Mouse (Mus musculus) splenic B cell, adult 2 months (primary cell): ENCODE results near the gene Pla2g16.
A peak's percentile ranks its signal among the peaks of the same experiment; 100 is the strongest.

ENCODE experiments used
- DNase-seq: peaks from one replicate; pipeline ENCODE4 v3.0.0-alpha.2; 2011; ENCODE audit warnings: low read depth, low spot score
- H3K27me3 ChIP-seq: 2 replicates; pipeline ENCODE4 v1.6.1; 2012; ENCODE audit warnings: mild to moderate bottlenecking, low read length, moderate library complexity, mixed read lengths; ENCODE audit not compliant: control insufficient read depth, poor library complexity, insufficient read depth, severe bottlenecking
- H3K36me3 ChIP-seq: 2 replicates; pipeline ENCODE4 v1.6.1; 2012; ENCODE audit warnings: mild to moderate bottlenecking, low read length, moderate library complexity, mixed read lengths; ENCODE audit not compliant: control insufficient read depth, poor library complexity, insufficient read depth, severe bottlenecking

Pla2g16 gene

DNA sequence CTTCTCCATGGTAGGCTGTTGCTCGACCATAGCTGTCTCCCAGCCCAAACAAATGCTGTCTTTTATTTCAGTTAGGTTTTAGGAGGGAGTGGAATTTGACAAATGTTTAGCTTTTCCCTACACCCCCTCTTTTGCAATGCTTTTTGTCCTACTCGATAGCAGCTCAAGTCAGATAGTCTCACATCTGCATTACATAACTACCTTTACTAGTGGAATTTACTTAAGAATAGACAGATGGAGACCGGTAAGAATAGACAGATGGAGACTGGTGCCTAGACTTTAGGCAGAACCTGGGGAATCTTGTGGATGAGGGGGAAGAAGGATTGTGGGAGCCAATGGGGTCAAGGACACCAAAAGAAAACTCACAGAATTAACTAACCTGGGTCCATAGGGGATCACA is 26.3 kb downstream of the Pla2g16 start:
- no peaks in the 10 kb centered on the region for H3K27me3 ChIP-seq
- no peak for DNase-seq
- H3K36me3 ChIP-seq: peaks cover 3% of the 10 kb centered on the region; the same call in 1 of the 2 replicates

DNA sequence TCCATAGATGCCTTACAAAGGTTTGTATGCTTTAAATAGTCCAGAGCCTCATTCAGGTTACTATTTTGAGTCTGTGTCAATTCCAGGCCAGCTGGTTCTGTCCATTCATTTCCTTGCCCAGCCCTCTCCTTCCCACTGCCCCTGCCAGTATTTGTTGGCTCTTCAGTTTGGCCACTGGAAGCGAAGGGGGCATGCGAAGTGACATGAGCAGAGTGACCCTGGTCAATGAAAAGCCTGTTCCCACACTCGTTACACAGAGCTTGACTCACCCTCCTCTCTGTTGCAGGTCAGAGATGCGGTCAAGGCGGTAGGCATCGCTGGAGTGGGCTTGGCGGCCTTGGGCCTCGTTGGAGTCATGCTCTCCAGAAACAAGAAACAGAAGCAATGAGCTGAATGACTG is 28.0 kb downstream of the Pla2g16 start:
- no peak for DNase-seq
- Histone ChIP-seq H3K36me3 (no peaks in the 10 kb centered on the region; the same call in 1 of the 2 replicates), H3K27me3 (no peaks in the 10 kb centered on the region)

DNA sequence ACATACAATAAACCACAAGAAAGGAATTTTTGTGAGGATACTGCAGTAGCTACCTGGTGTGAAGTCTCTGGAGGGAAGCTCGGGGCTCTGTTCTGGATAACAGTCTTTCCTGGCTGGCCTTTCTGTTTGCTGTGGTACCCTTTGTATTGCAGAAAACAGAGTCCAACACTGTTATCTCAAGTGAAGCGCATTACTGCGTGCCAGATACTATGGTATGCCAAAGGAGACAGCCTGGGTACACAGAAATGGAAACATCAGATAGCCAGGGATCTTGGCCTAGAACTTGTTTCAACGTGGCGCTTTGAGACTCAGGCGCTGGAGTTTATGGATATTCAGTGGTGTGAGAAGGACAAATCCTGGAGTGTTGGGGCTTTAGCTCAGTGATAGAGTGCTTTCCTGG is 28.5 kb downstream of the Pla2g16 start:
- DNase-seq: no peak
- Histone ChIP-seq H3K27me3 (no peaks in the 10 kb centered on the region), H3K36me3 (no peaks in the 10 kb centered on the region; the same call in 1 of the 2 replicates)

DNA sequence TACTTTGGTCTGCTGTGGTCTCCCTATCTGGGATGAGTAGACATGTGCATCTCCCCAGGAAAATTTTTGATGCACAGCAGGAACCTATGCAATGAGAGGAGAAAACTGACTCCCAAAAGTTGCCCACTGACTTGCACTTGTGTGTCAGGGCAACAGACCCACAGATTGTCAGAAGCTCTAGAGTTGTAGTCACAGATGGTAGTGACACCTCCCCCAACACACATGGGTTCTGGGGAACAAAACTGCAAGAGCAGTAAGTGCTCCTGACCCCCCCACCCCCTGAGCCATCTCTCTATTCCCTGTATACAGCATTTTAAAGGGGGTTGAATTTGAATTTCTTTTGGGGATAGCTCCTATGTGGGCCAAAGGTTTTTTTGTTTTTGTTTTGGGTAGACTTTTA is 33.5 kb downstream of the Pla2g16 start:
- DNase-seq: no peak
- no peaks in the 10 kb centered on the region for H3K36me3 ChIP-seq
- no peaks in the 10 kb centered on the region for H3K27me3 ChIP-seq

DNA sequence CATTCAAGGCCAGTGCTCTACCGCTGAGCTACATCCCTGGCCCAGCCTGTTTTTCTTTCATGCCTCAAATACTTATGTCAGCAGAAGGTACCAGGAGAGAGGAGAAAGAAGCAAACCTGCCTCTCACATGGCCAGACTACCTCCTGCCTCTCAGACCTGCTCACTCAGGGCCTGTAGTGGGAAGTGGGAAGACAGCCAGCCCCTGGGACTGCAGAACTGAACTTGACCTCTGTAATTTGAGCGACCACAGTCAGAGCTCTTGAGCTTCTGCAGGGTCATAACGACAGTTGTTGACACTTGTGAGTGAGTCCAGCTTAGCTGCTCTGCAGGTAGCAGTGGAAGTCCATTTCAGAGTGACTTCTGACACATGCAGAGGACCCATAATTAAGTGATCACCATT is 34.8 kb downstream of the Pla2g16 start:
- H3K27me3 ChIP-seq: no peaks in the 10 kb centered on the region
- DNase-seq: no peak

DNA sequence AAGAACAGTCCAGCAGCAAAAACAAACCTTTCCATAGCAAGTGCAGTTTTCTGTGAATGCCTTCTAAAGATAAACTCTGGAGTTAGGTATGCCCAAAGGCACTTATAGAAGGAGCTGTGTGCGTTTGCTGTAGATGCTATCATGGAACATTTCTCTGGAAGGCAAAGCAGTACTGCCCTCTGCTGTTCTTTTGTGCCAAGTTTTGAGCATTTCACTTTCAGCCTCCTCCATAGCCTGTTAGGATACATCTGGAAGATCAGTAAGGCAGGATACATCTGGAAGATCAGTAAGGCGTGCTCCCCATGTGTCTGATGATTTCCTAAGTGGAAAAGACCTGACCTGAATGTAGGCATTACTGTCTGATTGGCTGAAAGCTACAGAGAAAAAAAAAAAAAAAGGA is 38.3 kb downstream of the Pla2g16 start:
- peak; percentile 48 for DNase-seq
- Histone ChIP-seq H3K36me3 (no peaks in the 10 kb centered on the region), H3K27me3 (no peaks in the 10 kb centered on the region)

More for the DNA sequence above, 34.8 kb downstream of the Pla2g16 start:
- no peaks in the 10 kb centered on the region for H3K36me3 ChIP-seq

DNA sequence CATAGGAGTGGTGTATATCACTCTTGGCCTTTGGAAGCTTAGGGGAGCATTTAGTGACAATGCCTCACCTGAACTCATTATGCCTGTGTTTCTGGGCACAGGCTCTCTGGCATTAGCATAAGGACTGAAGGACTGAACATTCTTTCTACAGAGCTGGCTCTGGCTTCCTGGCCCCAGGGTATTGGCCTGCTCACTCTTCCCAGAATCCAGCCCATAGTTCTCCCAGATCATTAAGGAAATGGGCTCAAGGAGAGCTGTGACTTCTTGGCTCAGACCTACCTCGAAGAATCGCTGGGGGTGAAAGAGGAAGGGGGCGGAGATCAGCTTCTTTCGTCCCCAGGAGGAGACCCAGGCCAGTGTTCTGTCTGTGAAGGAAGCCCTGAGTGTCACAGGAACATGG is 41.2 kb downstream of the Pla2g16 start:
- no peaks in the 10 kb centered on the region for H3K27me3 ChIP-seq
- DNase-seq: no peak
- H3K36me3 ChIP-seq: no peaks in the 10 kb centered on the region

DNA sequence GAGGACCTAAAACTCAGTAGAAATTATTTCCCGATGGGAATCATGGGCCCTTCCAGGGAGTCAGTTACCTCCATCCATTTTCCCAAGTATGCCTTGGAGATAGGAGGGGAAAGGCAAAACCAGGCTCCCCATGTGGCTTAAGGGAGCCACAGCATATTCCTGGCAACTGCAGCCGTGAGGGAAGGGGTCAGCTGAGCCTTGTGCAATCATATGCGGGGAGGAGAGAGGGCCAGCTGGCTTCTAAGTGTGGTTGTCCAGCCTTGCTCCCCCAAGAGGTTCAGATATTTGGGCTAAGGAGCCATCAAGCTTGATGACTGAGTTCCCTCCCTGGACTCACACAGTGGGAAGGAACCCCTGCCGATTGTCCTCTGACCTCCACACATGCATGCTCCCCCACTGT is 44.3 kb downstream of the Pla2g16 start:
- no peak for DNase-seq
- Histone ChIP-seq H3K27me3 (no peaks in the 10 kb centered on the region), H3K36me3 (no peaks in the 10 kb centered on the region)

DNA sequence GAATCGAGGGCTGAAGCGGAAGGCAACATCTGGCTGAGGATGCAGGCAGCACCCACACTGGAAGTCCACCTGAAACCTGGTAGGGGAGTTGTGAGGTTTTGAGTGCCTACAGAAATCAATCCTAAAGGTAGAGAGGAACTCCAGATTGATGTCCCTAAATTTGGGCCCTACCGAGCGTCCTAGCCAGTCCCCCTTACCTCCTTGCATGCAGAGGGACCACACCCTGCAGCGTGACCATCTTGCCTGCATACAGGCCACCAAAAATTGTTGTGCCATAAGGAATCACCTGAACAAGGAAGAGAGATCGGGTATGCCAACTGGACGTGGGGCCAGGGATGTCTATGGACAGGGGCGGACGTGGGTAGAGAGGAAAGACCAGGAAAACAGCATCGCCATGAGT is 46.8 kb downstream of the Pla2g16 start:
- DNase-seq: no peak
- no peaks in the 10 kb centered on the region for H3K27me3 ChIP-seq
- H3K36me3 ChIP-seq: no peaks in the 10 kb centered on the region

DNA sequence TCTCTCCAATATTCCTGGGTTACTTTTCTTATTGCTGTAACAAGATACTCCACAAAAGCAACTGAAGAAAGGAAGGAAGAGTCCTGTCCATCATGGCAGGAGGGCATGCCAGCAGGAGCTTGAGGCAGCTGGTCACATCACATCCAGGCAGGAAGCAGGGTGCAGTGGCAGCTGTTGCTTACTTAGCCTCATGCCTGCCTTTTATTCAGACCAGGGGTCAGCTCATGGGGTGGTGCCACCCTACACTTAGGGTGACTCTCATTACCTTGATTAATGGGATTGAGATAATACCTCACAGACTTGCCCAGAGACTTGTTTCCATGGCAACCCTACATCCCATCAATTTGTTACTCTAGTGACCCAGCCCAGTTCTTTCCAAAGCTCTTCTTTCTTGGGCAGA is 47.8 kb downstream of the Pla2g16 start:
- no peak for DNase-seq
- Histone ChIP-seq H3K27me3 (no peaks in the 10 kb centered on the region), H3K36me3 (no peaks in the 10 kb centered on the region)

DNA sequence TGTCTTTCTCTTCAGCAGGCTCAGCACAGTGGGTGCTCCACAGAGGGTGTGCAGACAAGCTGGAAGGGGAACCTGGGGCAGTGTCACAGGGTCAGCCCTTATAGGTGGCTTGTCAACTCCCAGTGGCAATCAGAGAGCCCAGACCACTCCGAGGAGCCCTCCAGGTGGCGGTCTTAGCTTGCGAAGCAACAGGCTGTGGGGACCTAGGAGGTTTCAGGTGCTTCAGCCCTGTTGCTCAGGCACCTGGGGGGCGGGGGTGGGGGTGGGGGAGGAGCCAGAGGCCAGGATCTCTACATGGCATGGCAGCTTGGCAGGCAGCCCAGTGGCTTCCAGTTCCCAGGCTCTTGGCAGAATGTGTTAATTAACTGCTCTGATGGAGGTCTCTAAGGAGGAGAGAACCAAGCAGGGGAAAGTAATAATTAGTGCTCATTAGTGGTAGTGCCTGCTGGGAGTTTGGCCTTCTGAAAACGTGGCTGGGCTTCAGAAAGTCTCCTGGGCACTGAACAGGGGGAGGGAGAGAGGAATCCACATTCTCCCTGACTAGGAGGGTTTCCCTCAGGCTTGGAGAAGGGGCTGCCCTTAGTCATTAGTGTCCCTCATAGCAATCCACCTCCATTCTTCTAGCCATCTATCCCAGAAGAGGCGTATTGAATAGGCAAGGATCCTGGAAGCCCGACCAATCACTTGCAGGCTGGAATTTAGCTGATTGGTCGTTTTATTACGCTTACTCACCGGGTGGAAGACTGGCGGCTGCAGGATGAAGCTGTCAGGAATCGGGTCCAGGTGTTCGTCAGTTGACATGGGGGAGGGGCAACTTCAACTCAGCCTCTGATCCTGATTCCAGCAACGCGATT is 48.9 kb downstream of the Pla2g16 start:
- DNase-seq: no peak
- no peaks in the 10 kb centered on the region for H3K27me3 ChIP-seq
- H3K36me3 ChIP-seq: no peaks in the 10 kb centered on the region

DNA sequence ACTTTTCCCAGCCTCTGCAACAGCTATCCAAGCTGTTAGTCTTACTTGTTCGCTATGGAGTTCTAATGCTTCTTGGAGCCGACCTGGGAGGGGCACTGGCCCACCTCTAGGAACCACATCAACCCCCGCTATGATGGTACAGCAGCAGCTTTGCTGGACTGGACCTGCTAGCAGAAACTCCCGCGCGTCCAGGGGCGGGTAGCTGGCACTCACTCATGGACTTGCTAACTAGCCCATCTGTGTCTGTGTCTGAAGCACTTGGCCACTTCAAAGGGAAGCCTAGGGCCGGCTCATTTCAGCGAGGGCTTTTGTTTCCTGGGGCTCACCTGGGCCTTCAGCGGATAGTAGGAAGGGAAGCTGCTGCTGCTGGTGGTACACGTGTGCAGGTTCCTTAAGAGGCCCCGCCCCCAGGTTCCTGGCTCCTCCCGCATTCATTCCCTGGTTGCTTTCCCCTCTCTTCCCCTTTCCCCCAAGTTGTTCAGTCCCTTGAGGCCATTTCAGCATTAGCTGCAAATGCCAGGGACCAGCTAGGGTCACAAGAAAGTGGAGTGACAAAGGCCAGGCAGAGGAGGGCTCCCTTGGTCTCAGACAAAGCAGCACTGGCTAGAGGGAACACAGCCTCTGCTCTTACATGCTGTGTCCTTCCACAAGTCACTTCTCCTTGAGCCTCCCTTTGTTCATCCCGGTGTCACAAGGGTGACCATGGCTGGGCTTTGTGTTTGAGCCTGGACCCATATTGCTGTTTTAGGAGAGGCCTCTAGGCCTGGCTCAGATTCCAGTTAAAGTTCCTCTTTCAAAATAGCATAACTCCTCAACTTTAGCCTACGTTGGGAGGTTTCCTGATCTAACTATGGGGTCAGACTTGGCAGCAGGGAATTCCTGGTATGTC is 49.8 kb downstream of the Pla2g16 start, which contains the start of gene Lgals12:
Lgals12 (minus strand) TSS at position 393 of the 889 bp plus-strand sequence.
- Histone ChIP-seq H3K36me3 (no peaks in the 10 kb centered on the region), H3K27me3 (no peaks in the 10 kb centered on the region)
- DNase-seq: no peak

DNA sequence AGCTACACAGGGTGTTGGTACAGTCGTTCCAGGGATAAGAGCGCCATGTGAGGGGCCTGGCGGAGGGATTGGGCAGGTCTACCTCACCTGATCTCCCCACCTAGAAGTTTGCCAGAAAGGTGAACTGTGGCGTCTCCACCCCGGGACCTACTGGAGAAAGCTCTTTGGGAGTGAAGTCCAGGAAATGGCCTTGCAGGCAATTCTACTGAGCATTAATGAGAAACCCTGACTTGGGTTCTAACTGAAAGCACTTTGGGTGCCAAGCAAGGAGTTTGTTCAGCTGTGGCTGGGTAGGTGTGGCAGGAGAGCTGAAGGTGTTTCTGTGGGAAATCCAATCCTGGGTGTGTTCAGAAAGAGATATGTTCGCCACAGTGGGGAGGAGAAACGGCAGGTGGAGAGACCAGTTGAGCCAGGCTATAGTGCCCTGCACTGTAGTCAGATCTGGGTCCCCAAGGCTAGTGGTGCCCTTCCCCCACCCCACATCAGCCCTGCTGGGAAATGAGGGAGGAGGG is 50.5 kb downstream of the Pla2g16 start:
- no peak for DNase-seq
- Histone ChIP-seq H3K27me3 (no peaks in the 10 kb centered on the region), H3K36me3 (no peaks in the 10 kb centered on the region)

DNA sequence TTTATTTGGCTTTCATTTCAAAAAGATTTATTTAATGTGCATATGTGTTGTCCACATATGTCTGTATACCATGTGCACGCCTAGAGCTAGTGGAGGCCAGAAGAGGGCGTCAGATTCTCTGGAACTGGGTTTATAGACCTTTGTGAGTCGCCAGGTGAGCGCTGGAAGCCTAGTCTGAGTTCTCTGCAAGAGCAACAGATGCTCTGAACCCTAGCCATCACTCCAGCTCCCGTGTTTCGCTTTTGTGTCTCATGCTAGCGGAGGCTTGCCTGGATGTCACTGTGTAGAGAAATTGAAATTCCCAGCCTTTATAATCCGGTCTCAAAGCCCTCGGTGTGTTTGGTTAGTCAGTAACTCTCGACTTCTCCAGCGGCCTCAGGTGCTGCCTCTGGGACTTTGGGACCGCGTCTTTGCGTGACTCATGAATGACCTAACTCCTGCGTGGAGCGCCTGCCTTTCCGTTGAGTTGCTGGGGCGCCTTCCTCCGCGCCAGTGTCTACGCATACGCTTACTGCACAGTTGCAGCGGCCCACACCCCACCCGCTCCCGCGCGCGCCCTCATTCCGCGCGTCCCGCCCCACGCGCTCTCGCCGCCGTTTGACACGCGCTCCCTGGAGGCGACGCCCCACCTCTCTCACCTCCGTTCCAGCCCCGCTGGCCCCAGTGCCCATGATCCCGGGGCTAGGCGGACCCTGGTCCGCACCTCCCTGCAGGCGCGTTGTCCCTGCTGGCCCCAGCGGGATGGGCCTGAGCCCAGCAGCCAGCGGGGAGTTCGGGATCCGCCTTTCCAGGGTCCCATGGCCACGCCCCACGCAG is 54.9 kb downstream of the Pla2g16 start, which contains the start of gene Hrasls5:
Hrasls5 (plus strand) TSS at position 600 of the 816 bp plus-strand sequence.
- Histone ChIP-seq H3K27me3 (no peaks in the 10 kb centered on the region), H3K36me3 (no peaks in the 10 kb centered on the region)
- DNase-seq: no peak
